Mouse (Mus musculus) ES-E14 (cell line): Measurements from ENCODE around the gene Zg16.

ENCODE experiments used
- CHD2 ChIP-seq: IDR thresholded peaks from 2 replicates; pipeline ENCODE4 v1.6.1; 2014; ENCODE audit warnings: mild to moderate bottlenecking, low read depth, low read length, inconsistent platforms
- HCFC1 ChIP-seq: IDR thresholded peaks from 2 replicates; pipeline ENCODE4 v1.6.1; 2012; ENCODE audit warnings: low read length, inconsistent platforms, borderline replicate concordance; ENCODE audit not compliant: insufficient read depth

- TF ChIP-seq HCFC1 (no peak), CHD2 (no peak)
Measured at GRCm38 (mm10) chr7:127070871-127071413, 16.2 kb downstream of the Zg16 start.
